Mouse (Mus musculus): Measurements from ENCODE around the gene Ptger1.

Gene Ptger1

GRCm38 (mm10) chr8:83665969-83666865 lies at the start of gene Ptger1:
Ptger1 (plus strand) TSS chr8:83666678.
- DNase-seq (ENCODE audit: low read depth, low spot score), result no peak

GRCm38 (mm10) chr8:83617111-83617510 lies 49.4 kb upstream of the Ptger1 start:
- DNase-seq (ENCODE audit: low read depth, low spot score), result no peak

- DNase-seq (ENCODE audit: low read depth, low spot score), result no peak
Observed at GRCm38 (mm10) chr8:83618566-83618965, 47.9 kb upstream of the Ptger1 start.

- DNase-seq (ENCODE audit: low read depth, low spot score), result no peak
Observed at GRCm38 (mm10) chr8:83619568-83620285, 46.8 kb upstream of the Ptger1 start.

- DNase-seq (ENCODE audit: low read depth, low spot score), result no peak
Observed at GRCm38 (mm10) chr8:83621691-83622388, 44.6 kb upstream of the Ptger1 start.

GRCm38 (mm10) chr8:83622389-83622989 lies 44.0 kb upstream of the Ptger1 start:
- peak; percentile 85 for DNase-seq (ENCODE audit: low read depth, low spot score)

- no peak for DNase-seq (ENCODE audit: low read depth, low spot score)
Observed at GRCm38 (mm10) chr8:83623549-83623948, 42.9 kb upstream of the Ptger1 start.

GRCm38 (mm10) chr8:83624739-83625138 lies 41.7 kb upstream of the Ptger1 start:
- peak; percentile 21 for DNase-seq (ENCODE audit: low read depth, low spot score)

- DNase-seq (ENCODE audit: low read depth, low spot score), result no peak
Observed at GRCm38 (mm10) chr8:83625676-83626299, 40.7 kb upstream of the Ptger1 start.

GRCm38 (mm10) chr8:83632083-83632707 lies 34.3 kb upstream of the Ptger1 start:
- DNase-seq (ENCODE audit: low read depth, low spot score), result no peak

GRCm38 (mm10) chr8:83638856-83639255 lies 27.6 kb upstream of the Ptger1 start:
- DNase-seq (ENCODE audit: low read depth, low spot score), result no peak

- DNase-seq (ENCODE audit: low read depth, low spot score), result no peak
Observed at GRCm38 (mm10) chr8:83639649-83640048, 26.8 kb upstream of the Ptger1 start.

GRCm38 (mm10) chr8:83647511-83647910 lies 19.0 kb upstream of the Ptger1 start:
- no peak for DNase-seq (ENCODE audit: low read depth, low spot score)

- DNase-seq (ENCODE audit: low read depth, low spot score), result no peak
Observed at GRCm38 (mm10) chr8:83648031-83648430, 18.4 kb upstream of the Ptger1 start.

- no peak for DNase-seq (ENCODE audit: low read depth, low spot score)
Observed at GRCm38 (mm10) chr8:83649699-83650098, 16.8 kb upstream of the Ptger1 start.

- peak; percentile 98 for DNase-seq (ENCODE audit: low read depth, low spot score)
Observed at GRCm38 (mm10) chr8:83652030-83652743, 14.3 kb upstream of the Ptger1 start, which contains the start of gene Gipc1. Gipc1 (plus strand) TSS chr8:83652677.

GRCm38 (mm10) chr8:83652744-83653661 lies 13.5 kb upstream of the Ptger1 start:
- peak; percentile 53 for DNase-seq (ENCODE audit: low read depth, low spot score)

- DNase-seq (ENCODE audit: low read depth, low spot score), result no peak
Observed at GRCm38 (mm10) chr8:83653662-83654017, 12.8 kb upstream of the Ptger1 start.

GRCm38 (mm10) chr8:83654725-83655124 lies 11.8 kb upstream of the Ptger1 start:
- DNase-seq (ENCODE audit: low read depth, low spot score), result no peak

Measured in CD4-positive helper T cell, adult 2 months (primary cell).